Mouse (Mus musculus): ENCODE measurements around the gene Pfdn6.
A peak's percentile ranks its signal among the peaks of the same experiment; 100 is the strongest.

Gene Pfdn6

DNA sequence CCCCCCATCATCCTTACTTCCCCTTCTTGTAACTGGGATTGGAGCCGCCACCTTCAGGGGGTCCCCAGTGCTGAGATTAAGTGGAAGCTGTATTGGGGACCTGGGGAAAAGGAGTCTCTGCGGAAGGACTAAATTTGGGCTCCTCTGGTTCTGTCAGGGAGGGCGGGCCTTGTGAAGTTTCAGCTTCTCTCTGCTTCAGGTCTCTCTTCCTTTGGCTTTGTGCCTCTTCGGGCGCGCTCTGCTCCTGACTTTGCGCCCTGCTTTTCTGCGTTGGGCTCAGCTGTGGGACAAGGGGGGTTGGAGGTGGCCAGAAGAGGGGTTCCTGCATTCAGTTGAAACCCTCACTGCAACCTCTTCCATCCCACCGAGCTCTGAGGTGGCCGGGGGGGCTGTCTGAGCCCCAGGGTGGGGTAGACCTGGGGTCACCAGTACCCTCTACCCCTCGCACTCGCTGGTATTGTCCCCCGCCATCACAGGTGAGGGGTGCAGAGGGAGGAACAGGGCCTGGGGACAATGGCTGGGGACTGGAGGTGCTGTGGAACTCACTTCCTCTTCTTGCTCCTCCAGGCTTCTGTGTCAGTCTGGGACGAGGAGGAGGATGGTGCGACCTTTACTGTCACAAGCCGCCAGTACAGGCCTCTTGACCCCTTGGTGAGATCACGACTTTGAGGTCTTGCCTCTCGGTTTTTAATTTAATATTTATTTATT, 8.8 kb downstream of the Pfdn6 start:
- no peak for DNase-seq

DNA sequence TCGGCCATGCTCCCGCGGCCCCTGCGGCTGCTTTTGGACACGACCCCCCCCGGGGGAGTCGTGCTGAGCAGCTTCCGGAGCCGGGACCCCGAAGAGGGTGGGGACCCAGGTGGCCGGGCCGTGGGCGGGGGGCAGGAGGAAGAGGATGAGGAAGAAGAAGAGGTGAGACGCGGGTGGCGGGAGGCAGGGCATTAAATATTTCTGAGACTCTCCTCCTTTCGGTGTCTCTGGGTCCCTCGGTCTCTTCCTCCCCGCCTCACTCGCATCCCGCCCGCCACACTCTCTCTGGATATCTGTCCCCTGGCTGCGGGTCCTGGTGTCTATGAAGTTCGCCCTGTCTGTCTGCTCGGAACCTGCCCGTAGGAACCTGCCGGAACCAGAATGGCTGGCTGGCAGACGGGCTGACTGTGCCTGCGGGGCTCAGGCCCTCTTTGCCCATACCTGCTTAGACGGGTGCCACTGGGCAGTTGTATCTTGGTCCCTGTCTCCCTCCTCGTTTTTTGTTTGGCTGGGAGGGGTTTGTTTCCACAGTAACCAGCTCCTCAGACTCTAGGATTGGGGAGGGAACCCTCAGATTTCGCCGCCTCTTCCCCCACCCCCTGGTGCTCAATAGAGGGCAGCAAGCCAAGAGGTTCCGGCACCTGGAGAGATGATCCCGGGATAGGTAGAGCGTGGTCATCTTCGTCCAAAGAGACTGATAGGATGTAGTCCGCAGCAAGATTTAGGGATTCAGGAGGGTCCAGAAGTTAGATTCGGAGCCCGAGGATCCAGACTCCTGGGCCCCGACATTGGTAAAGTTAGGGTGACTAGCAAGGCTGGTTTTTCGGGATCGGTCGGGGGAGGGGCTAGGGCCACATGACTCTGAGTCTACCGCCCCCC, 9.6 kb downstream of the Pfdn6 start:
- DNase-seq: peak; percentile 59 to 69

DNA sequence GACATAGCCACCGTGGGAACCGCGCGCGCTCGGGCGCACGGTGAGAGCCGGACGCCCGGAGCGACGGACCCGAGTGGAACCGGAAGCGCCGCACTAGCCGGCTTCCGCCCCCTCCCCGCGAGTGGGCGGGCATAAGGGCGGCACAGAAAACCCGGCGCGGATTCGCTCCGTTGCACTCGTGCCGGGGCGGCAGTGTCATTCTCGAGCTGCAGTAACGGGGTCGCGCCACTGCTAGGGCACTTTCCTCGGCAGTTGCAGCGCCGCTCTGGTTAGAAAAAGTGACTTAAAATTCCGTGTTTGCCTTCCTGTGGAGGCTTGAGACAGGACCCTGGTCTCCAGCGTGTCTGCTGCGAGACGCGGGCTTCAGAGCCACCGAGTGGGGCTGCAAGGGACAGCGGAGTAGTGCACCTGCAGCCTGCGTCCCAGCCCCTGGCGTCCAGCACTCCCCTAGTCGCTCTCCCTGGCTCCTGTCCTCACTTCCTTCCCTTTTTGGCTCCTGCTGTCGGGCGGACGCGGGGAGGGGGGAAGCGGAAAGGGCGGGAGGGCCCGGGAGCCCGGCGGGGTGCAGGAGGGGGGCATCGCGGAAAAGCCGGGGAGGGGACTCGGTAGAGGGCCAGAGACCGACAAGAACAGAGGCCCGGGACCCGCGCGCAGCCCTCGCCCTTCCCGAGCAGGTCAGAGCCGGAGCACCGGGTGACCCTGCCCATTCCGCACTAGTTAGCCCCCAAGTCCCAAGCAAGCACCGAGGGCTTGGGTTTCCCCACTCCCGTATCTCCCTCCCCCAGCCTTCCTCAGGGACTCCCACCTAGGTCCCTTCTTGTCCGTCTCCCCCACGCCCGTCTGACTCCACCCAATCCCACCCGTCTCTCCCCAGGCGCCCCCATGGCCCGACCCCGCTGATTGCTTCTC, 10.5 kb downstream of the Pfdn6 start, which contains the start of gene Rgl2:
Gene Rgl2 (plus strand): TSS at position 173 of the 909 bp plus-strand sequence.
- peak; percentile 96 to 97 for DNase-seq

DNA sequence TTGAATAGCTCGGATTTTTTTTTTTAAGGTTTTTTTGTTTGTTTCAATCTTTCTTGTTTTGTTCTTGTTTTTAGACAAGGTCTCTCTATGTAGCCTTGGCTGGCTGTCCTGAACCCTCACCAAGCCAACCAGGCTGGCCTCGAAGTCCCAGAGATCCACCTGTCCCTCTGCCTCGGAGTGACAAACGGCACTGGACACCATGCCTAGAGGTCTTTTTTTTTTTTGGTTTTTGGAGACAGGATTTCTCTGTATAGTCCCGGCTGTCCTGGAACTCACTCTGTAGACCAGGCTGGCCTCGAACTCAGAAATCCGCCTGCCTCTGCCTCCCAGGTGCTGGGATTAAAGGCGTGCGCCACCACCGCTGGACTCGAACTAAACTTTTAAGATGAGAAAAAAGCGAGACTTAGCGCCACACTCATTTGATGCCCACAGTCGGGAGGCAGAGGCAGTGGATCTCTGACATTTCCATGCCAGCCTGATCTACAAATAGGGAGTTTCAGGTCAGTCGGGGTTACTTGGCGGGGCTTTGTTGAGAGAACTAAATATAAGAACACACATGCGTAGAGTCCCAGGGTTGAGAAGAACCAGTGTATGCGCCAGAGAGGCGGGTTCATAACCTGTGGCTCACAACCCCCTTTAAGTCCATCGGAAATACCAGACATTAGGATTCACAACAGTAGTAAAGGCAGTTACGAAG, 11.7 kb downstream of the Pfdn6 start:
- DNase-seq: no peak

DNA sequence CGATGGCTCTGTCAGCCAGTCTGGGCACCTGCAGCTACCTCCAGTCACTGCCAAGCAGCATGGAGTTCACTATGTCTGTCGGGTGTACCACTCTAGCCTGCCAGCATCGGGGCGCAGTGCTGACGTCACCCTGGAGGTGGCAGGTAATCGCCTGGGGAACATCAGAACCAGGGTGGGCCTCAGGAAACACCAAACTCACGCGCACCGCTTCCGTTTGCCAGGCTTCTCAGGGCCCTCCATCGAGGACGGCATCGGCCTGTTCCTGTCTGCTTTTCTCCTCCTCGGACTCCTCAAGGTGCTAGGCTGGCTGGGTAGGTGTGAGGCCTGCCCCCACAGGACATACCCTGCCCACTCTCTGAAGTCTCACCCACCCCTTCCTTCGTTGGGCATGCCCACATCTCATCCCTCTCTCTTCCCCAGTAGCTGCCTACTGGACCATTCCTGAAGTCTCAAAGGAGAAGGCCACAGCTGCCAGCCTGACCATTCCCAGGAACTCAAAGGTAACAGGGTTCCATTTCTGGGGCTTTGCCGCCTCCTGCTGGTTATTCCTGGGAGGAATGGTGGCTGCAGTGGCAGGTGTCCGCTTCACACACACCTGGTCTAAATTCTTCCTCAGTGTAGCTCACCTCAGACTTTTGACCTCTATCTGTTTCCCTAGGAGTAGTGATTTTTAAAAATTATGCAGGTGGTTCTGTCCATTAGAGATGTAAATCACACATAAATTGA, 13.8 kb downstream of the Pfdn6 start:
- DNase-seq: peak; percentile 70 to 73

DNA sequence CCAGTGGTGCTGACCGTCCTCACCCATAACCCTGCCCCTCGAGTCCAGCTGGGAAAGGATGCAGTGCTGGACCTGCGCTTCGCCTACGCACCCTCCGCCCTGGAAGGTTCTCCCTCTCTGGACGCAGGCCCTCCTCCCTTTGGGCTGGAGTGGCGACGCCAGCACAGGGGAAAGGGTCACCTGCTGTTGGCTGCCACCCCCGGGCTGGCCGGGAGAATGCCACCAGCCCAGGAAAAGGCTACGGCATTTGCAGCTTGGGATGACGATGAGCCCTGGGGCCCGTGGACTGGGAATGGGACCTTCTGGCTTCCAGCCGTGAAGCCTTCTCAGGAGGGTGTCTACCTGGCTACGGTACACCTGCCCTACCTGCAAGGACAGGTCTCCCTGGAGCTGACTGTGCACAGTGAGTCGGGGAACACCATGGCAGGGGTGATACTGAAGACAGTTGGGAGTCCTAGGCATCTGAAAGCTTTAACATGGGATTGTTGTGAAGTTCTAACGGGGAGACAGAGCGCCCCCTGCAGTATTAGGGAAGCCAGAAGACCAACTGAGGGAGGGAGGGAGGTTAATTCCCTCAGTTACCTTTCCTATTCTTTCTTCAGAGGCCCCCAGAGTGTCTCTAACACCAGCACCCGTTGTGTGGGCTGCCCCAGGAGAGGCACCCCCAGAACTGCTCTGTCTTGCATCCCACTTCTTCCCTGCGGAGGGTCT, 14.6 kb downstream of the Pfdn6 start:
- no peak for DNase-seq

DNA sequence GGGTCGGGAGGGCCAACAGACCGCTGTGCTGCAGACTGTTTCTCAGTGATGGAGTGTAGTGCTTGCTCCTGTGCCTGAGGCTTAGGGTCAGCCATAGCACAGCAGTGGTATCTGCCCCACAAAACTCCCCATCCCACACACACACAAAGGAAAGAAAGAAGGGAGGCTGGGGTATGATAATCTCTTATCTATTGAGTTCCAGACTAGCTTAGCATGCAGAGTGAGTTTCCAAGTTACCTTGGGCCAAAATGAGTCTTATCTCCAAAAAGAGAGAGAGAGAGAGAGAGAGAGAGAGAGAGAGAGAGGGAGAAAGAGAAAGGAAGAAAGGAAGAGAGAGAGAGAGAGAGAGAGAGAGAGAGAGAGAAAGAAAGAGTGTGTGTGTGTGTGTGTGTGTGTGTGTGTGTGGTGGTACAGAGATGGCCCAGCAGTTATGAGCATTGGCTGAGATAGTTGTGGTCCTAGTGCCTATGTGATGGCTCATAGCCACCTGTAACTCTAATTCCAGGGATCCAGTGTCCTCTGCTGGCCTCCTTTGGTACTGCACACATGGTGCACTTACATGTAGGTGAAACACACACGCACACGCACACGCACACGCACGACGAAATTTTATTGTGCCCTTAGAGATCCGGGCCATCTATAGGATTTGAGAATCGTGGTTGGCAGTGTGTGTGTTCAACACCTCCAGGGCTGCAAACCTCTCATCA, 15.4 kb downstream of the Pfdn6 start:
- DNase-seq: peak; percentile 77 to 78

DNA sequence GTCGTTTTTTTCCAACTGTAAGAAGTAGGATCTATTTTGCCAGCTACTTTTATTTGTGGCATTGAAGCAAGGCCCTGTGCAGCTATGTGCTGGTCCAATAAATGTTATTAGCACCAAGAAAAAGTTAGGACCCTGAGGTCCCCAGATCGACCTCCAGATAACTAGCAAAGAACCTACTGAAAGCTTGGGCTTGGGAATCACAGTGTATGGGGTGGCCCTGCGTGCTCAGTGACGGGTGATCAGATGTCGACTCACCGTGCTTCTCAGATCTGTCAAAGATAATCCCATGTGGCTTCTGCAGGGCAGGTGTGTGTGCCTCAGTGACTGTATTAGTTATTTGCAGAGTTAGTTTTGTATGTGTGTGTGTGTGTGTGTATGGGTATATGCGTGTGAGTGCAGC, 18.8 kb downstream of the Pfdn6 start:
- DNase-seq: no peak

DNA sequence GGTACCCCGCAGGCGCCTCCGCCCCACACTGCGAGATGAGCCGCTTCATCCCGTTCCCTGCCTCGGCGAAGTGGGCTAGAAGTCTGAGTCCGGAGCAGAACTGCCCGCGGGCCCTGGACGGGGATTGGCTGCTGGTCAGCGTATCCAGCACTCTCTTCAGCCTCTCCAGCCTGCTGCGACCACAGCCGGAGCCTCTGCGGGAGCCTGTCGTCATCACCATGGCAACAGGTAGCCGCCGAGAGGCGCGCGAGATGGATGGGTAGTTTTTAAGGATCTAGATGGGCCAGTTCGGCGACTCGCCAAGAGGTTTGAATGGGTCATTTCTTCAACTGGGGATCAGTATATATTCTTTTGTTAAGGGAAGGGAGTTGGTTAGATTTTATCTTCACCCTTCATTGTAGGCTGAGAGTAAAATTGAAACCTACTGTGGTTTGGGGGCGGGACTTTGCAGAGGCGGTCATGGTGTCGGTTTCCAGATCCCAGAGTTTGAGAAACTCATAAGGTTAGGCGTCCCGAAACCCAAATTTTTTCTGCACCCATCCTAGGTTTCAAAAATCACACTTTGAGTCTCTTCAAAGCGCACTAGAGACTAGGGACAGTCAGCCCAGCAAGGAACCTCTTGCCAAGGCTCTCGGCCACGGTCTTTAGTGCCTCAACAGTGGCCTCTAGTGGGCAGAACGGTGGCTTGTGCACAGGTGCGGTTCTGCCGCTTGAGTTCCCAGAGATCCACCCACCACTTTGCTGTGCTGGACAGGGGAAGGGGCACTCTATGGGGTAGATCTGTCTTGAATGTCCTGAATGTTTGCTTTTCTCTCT, 19.7 kb downstream of the Pfdn6 start:
- peak; percentile 91 to 93 for DNase-seq

DNA sequence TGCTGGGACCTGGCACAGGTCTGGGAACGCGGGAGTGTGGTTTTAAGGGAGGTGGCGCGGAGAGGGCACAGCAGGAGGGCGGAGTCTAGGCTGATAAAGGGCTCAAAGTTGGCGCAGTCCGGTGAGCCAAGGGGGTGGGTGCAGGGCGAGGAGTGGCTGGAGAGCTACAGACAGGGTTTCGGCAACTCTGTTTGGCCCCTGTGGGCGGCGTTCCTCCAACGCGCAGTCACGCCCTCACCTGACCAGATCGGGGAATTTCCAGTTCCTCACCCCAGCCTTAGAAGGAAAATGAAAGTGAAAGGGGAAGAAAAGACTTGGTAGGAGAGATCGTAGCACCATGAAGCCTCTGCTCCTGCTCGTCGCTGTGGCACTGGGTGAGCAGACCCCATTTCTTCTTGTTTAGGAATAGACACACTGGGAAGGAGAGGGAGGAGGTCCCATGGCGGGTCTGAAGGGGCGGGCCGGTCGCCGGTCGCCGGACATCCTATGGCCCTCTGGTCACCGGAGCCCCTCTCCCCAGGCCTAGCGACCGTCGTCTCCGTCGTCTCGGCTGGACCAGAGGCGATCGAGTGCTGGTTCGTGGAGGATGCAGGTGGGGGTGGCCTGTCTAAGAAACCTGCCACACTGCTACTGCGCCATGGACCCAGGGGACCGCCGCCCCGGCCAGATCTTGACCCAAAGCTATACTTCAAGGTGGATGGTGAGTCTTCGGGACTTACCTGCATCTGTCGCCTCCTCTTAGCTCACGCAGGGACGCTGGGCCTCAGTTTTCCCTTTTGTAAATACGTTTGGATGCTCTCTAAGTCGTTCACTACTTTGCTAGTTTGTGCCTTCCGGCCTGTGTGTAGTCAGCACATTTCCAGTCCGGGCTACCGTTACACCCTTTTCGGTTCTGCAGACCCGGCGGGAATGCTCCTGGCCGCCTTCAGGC, 20.5 kb downstream of the Pfdn6 start:
- DNase-seq: peak; percentile 81 to 89

DNA sequence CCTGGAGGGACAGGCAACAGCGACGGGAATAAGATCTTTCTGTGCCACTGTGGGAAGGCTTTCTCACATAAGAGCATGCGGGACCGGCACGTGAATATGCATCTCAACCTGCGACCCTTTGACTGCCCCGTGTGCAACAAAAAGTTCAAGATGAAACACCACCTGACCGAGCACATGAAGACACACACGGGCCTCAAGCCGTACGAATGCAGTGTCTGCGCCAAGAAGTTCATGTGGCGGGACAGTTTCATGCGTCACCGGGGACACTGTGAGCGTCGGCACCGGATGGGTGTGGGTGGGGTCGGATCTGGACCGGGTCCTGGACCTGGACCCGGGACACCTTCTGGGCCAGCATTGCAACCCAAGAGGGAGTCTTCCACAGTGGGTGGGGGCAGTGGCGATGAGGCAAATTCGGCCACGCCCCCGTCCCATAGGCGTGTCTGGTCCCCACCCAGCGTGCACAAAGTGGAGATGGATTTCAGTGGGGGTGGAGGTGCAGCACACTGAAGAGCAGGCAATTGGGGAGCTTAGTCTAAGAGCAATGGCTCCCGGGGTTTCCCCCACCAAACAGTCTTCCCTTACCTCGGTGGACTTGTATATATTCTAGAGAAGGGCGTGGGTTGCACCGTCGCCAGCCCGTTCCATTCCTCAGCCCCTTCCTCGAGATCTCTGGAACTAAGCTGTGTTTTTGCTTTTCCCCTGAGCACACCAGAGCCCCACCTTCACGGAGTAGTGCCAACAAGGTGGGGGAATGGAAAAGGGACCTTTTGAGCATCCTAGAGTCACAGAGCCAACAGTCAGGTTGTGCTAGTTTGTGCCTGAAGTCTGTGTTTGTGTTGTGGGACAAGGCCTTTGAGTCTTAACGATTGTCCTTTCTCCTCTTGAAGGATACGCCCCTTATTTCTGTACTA, 21.6 kb downstream of the Pfdn6 start:
- peak; percentile 30 to 37 for DNase-seq

DNA sequence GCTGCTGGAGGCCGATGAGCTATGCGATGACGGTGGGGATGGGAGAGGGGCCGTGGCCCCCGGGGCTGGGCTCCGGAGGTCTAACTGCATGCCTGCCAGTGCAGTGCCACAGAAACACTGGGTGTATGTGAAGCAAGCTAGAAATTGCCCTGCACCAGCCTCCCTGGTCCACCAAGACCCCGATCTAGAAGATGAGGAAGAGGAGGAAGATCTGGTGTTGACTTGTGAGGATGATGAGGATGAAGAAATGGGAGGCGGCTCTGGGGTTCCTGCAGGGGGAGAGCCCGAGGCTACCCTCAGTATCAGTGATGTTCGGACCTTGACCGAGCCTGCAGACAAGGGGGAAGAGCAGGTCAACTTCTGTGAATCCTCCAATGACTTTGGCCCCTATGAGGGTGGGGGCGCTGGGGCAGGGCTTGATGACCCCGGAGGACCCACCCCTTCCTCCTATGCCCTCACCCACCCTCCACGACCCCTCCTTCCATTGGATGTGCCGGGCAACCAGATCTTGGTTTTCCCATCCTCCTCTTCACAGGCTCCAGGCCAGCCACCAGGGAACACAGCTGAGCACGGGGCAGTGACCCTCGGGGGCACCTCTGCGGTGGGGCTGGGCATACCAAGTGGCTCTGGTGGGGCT, 22.4 kb downstream of the Pfdn6 start:
- no peak for DNase-seq

DNA sequence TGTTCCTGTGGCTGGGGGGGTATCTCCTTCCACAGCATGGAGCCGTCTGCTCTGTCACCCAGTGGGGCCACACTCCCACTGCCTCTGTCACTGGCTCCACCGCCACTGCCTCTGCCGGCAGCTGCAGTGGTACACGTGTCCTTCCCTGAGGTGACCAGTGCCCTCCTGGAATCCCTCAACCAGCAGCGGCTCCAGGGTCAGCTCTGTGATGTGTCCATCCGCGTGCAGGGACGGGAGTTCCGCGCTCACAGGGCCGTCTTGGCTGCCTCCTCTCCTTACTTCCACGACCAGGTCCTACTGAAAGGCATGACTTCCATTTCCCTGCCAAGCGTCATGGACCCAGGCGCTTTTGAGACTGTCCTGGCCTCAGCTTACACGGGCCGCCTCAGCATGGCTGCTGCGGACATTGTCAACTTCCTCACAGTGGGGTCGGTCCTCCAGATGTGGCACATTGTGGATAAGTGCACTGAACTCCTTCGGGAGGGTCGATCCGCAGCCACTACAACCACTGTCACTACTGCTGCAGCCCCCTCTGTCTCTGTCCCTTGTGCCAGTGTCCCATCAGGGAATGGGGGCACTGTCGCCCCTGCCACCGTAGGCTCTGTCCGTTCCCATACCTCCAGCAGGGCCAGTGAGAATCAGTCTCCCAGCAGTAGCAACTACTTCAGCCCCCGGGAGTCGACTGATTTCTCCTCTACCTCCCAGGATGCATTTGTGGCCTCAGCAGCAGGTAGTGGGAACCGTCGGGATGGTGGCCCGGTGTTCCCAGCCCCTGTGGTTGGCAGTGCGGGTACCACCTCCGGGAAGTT, 23.1 kb downstream of the Pfdn6 start:
- peak in 1 of 2 experiments; percentile 41 for DNase-seq

DNA sequence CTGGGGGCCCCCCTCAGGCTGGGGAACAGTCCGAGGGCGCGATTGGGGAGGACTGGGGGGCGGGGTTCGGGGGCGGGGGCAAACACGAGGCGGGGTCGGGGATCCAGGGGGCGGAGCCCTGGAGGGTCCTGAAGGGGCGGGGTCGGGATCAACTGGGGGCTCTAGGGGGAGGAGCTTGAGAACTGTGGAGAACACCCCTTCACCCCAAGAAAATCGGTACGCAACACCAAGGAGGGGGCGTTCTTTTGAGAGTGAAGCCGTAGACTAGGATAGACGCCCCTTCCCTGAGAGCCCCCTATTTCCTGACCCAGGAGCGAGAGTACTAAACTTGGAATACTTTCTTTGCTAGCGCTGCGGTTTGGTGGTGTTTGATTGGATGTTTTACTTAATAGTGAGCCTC, 23.8 kb downstream of the Pfdn6 start:
- DNase-seq: no peak

DNA sequence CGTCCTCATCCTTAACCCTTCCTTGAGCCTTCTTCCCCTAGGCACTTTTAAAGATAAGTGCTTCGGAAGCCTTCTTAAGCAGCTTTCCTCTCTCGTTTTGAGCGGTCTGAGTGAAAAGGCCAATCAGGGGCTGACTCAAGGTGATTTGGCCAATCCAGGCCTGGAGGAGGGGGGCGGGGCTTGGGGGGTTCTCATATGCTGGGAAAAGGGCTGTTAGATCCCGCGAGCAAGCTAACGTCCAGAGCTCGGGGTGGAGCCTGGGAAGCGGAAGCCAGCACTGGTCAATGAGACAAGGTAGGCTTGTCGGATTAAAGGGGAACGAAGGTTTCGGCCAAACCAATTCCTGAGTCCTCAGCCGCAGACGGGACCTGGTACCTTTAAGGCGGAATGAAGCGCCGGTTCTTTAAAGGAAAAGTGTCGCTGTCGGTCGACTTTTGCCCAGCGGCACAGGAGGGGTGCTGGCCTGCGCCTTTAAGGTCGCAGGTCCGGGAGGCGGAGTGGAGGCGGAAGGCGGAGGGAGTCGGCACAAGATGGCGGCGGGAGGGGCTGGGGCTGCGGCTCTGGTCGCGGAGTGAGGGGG, 24.4 kb downstream of the Pfdn6 start, which contains the start of the genes Tapbp and Zbtb22:
Gene Tapbp (plus strand): TSS at position 229 of the 580 bp plus-strand sequence.
Gene Zbtb22 (plus strand): TSS at position 234 of the 580 bp plus-strand sequence.
- peak; percentile 97 to 99 for DNase-seq
